ENCODE assay signal across 26 mouse cellular contexts in the genomic region with DNA sequence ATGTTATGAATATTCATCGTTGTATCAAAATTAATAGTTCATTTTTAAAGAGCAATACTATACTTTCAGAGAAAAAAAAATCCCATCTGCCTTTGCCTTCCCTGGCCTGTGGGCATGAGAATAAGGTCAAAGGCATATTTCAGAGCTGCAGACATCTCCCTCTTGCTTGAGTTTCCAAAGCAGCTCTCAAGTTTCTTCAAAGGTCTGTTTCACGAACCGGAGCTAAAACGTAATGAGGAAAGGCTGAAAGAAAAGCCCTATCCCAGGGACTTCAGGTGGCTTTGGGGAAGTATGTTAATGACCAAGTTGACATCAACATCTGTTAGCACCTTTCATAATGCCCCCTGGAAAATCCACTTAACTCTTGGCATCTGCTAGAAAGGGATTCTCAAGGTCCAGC.
"Had no signal": no experiment of that assay in that cellular context is flagged by ENCODE, and none has a peak within 500 bp of the region (broad histone marks: within the 10 kb centered on the region; RNA-seq: fewer than 3 reads in every experiment).

No protein-coding gene starts in this region.

- H3K4me1 ChIP-seq: hindbrain, embryonic 10.5 days; hindbrain, embryonic 12.5 days; intestine, embryonic 15.5 days; limb, embryonic 15.5 days; liver, embryonic 13.5 days; liver, embryonic 15.5 days had no signal

- H3K27me3 ChIP-seq: heart, embryonic 12.5 days; hindbrain, embryonic 12.5 days; intestine, embryonic 15.5 days; limb, embryonic 13.5 days; limb, embryonic 15.5 days; liver, embryonic 13.5 days; liver, embryonic 15.5 days had no signal

- H3K4me2 ChIP-seq: heart, embryonic 12.5 days; hindbrain, embryonic 12.5 days; hindbrain, embryonic 14.5 days; intestine, embryonic 15.5 days; limb, embryonic 13.5 days; limb, embryonic 15.5 days; liver, embryonic 11.5 days; liver, embryonic 13.5 days; liver, embryonic 15.5 days had no signal

- H3K27ac ChIP-seq: gastrocnemius, adult 2 months; heart, embryonic 10.5 days; hindbrain, embryonic 10.5 days; hindbrain, embryonic 12.5 days; hindbrain, embryonic 14.5 days; intestine, embryonic 15.5 days; layer of hippocampus, adult 2 months; left cerebral cortex, adult 2 months; limb, embryonic 13.5 days; limb, embryonic 15.5 days; liver, embryonic 13.5 days; liver, embryonic 15.5 days had no signal

- H3K4me3 ChIP-seq: gastrocnemius, adult 2 months; heart, embryonic 10.5 days; heart, embryonic 12.5 days; hindbrain, embryonic 10.5 days; hindbrain, embryonic 12.5 days; intestine, embryonic 15.5 days; layer of hippocampus, adult 2 months; left cerebral cortex, adult 2 months; limb, embryonic 13.5 days; limb, embryonic 15.5 days; liver, embryonic 13.5 days; liver, embryonic 15.5 days had no signal

- H3K36me3 ChIP-seq: heart, embryonic 10.5 days; heart, embryonic 12.5 days; hindbrain, embryonic 10.5 days; hindbrain, embryonic 12.5 days; intestine, embryonic 15.5 days; limb, embryonic 13.5 days; limb, embryonic 15.5 days; liver, embryonic 13.5 days; liver, embryonic 15.5 days had no signal

- H3K9ac ChIP-seq: heart, embryonic 12.5 days; hindbrain, embryonic 12.5 days; hindbrain, embryonic 14.5 days; intestine, embryonic 15.5 days; limb, embryonic 13.5 days; limb, embryonic 15.5 days; liver, embryonic 13.5 days; liver, embryonic 15.5 days; liver, postnatal 0 days had no signal

- DNase-seq: gastrocnemius, adult 2 months; gastrocnemius, postnatal 10 days; gastrocnemius, postnatal 25 days; heart, postnatal 4 days; kidney, adult 18-20 months; kidney, adult 8-10 months; kidney, postnatal 14 days; kidney, postnatal 4 days; left cerebral cortex, postnatal 4 days; liver, embryonic 13.5 days; liver, postnatal 0 days had no signal

- H3K9me3 ChIP-seq: heart, embryonic 10.5 days; heart, embryonic 12.5 days; hindbrain, embryonic 10.5 days; hindbrain, embryonic 12.5 days; intestine, embryonic 15.5 days; limb, embryonic 13.5 days; limb, embryonic 15.5 days; liver, embryonic 13.5 days; liver, embryonic 15.5 days had no signal

- ATAC-seq: hindbrain, embryonic 16.5 days; inflammation-experienced regulatory T-cells, adult 6 months; intestine, embryonic 15.5 days; intestine, postnatal 0 days; liver, postnatal 0 days had no signal
